In the genomic region with DNA sequence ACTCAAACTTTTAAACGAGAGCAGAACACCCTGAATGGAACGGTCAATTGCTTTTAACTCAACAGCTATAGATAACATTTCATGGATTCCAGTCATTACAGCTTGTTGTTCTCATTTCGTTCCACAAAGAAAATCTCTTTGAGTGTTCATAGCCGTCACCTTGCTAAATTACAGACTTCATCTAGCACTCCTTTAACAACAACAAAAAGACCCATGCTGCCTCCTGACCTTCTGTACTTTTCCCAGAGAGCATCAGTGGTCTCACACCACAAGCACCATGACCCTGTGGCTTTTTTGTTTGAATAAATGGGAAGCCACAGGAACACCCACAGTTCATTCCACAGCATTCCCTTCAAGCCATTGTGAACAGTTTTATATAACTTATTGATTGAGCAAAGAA, we compare ENCODE assay signal across 14 mouse cellular contexts.
"Had no signal": no experiment of that assay in that cellular context is flagged by ENCODE, and none has a peak within 500 bp of the region (broad histone marks: within the 10 kb centered on the region; RNA-seq: fewer than 3 reads in every experiment).

No protein-coding gene starts in this region.

- H3K4me3 ChIP-seq: limb, embryonic 13.5 days; midbrain, embryonic 10.5 days; neural tube, embryonic 13.5 days had no signal

- H3K27ac ChIP-seq: limb, embryonic 13.5 days; liver, embryonic 14.5 days; midbrain, embryonic 10.5 days; neural tube, embryonic 13.5 days had no signal

- H3K9me3 ChIP-seq: limb, embryonic 13.5 days; midbrain, embryonic 10.5 days; neural tube, embryonic 13.5 days had no signal

- DNase-seq: kidney, postnatal 14 days; left cerebral cortex, postnatal 4 days; lung, adult 2 months; lung, postnatal 36 days; midbrain, embryonic 14.5 days; right cerebral cortex, postnatal 4 days; spleen, adult 18-20 months; thymus, adult 18-20 months; thymus, postnatal 14 days had no signal

- H3K27me3 ChIP-seq: limb, embryonic 13.5 days; neural tube, embryonic 13.5 days had no signal

- H3K4me2 ChIP-seq: limb, embryonic 13.5 days; neural tube, embryonic 13.5 days had no signal

- H3K9ac ChIP-seq: limb, embryonic 13.5 days; liver, embryonic 14.5 days; neural tube, embryonic 13.5 days had no signal

- ATAC-seq: lung, postnatal 0 days had no signal

- H3K4me1 ChIP-seq: limb, embryonic 13.5 days; midbrain, embryonic 10.5 days; neural tube, embryonic 13.5 days had no signal

- H3K36me3 ChIP-seq: limb, embryonic 13.5 days; midbrain, embryonic 10.5 days; neural tube, embryonic 13.5 days had no signal
